Mouse (Mus musculus): ENCODE measurements around the gene Tmem210. TPM values are rescaled to one million over a fixed set of nuclear protein-coding genes. Genes with fewer than 3 reads are reported as not detected.
A peak's percentile ranks its signal among the peaks of the same experiment; 100 is the strongest.

Tmem210 gene
- total and polyA plus RNA-seq, 3 experiments, result not detected

GRCm38 (mm10) chr2:25326036-25326435 lies 38.1 kb downstream of the Tmem210 start (continued):
- no peak for TF ChIP-seq EP300 (IDR thresholded peaks at IDR 0.05; ENCODE audit: low read length)

GRCm38 (mm10) chr2:25328440-25328839 lies 40.5 kb downstream of the Tmem210 start:
- Histone ChIP-seq H3K4me2 (ENCODE audit: insufficient read depth, low read depth, poor library complexity, severe bottlenecking) (no peak overlapping the region), H3K36me3 (replicated peaks in 1 of 2; ENCODE audit: control insufficient read depth in 1 of 2, insufficient read depth in 1 of 2, low read length in 1 of 2) (peaks cover 0 to under 1% of the 10 kb centered on the region in 2 experiments), H3K9me3 (replicated peaks; ENCODE audit: low read length) (no peaks in the 10 kb centered on the region), H3K27me3 (replicated peaks) (peaks cover 16% of the 10 kb centered on the region), H3K4me1 (ENCODE audit: control insufficient read depth in 1 of 2, insufficient read depth in 2 of 2) (peaks cover under 1 to 8% of the 10 kb centered on the region in 2 experiments), H3K27ac (ENCODE audit: insufficient read depth, low read depth) (no peak overlapping the region), H3K79me2 (replicated peaks; ENCODE audit: control insufficient read depth, extremely low read depth, insufficient read depth, poor library complexity, severe bottlenecking) (peaks cover 11% of the 10 kb centered on the region), H3K4me3 (replicated peaks in 1 of 3; ENCODE audit: low read depth in 2 of 3, low read length in 2 of 3, poor library complexity in 1 of 3) (no peak overlapping the region), H3K9ac (ENCODE audit: insufficient read depth, low read depth) (no peak overlapping the region)
- TF ChIP-seq MAX (IDR thresholded peaks at IDR 0.05; ENCODE audit: low read length), result no peak
- TF ChIP-seq RAD21 (IDR thresholded peaks at IDR 0.05; ENCODE audit: low read depth, low read length), result peak; percentile 68
- peak; percentile 58 for TF ChIP-seq SMC3 (IDR thresholded peaks at IDR 0.05; ENCODE audit: low read depth, low read length)
- TF ChIP-seq NELFE (IDR thresholded peaks at IDR 0.05; ENCODE audit: low read depth, low read length), result no peak
- peak; percentile 39 to 81; a peak in 2 of 4 replicates for TF ChIP-seq CTCF (conservative IDR thresholded peaks at IDR 0.05 in 1 of 2, IDR thresholded peaks at IDR 0.05 in 1 of 2; ENCODE audit: low read depth in 2 of 2, low read length in 2 of 2)
- no peak for TF ChIP-seq TCF12 (IDR thresholded peaks at IDR 0.05; ENCODE audit: low read depth, low read length)
- TF ChIP-seq CHD1 (IDR thresholded peaks at IDR 0.05; ENCODE audit: low read depth, low read length), result no peak
- dilution Hi-C loops (cut with MboI; ENCODE audit: extremely low pct_ligation_motif_present, extremely low pct_unique_long_range_greater_than_20kb, low sequenced_read_pairs) (no loop called here), in situ Hi-C loops (cut with MboI; ENCODE audit: low pct_ligation_motif_present, low pct_unique_long_range_greater_than_20kb, low sequenced_read_pairs) (no loop called here)
- DNase-seq (ENCODE audit: extremely low read depth), result peak; percentile 55

- DNase-seq (ENCODE audit: extremely low read depth), result peak; percentile 41
- in situ Hi-C loops (cut with MboI; ENCODE audit: low pct_ligation_motif_present, low pct_unique_long_range_greater_than_20kb, low sequenced_read_pairs), result loop anchor here (10.0 kb wide), 1 partner anchor 57 kb away; the partner anchor contains the start of genes Anapc2 and Ssna1
- peaks cover 20% of the 10 kb centered on the region for H3K79me2 ChIP-seq (replicated peaks; ENCODE audit: control insufficient read depth, extremely low read depth, insufficient read depth, poor library complexity, severe bottlenecking)
- H3K9me3 ChIP-seq (replicated peaks; ENCODE audit: low read length), result no peaks in the 10 kb centered on the region
- dilution Hi-C loops (cut with MboI; ENCODE audit: extremely low pct_ligation_motif_present, extremely low pct_unique_long_range_greater_than_20kb, low sequenced_read_pairs), result no loop called here
- peaks cover 17 to 31% of the 10 kb centered on the region in 2 experiments for H3K36me3 ChIP-seq (replicated peaks in 1 of 2; ENCODE audit: control insufficient read depth in 1 of 2, insufficient read depth in 1 of 2, low read length in 1 of 2)
- H3K27me3 ChIP-seq (replicated peaks), result peaks cover 4% of the 10 kb centered on the region
- peak overlapping the region; percentile 92 for H3K4me2 ChIP-seq (ENCODE audit: insufficient read depth, low read depth, poor library complexity, severe bottlenecking)
- H3K9ac ChIP-seq (ENCODE audit: insufficient read depth, low read depth), result peak overlapping the region; percentile 86
- peak overlapping the region; percentile 71 to 97 (median 73) for H3K4me3 ChIP-seq (replicated peaks in 1 of 3; ENCODE audit: low read depth in 2 of 3, low read length in 2 of 3, poor library complexity in 1 of 3)
- no peak overlapping the region for H3K27ac ChIP-seq (ENCODE audit: insufficient read depth, low read depth)
- peaks cover 14 to 39% of the 10 kb centered on the region in 2 experiments for H3K4me1 ChIP-seq (ENCODE audit: control insufficient read depth in 1 of 2, insufficient read depth in 2 of 2)
- TF ChIP-seq MEF2A (IDR thresholded peaks at IDR 0.05; ENCODE audit: borderline replicate concordance, low read depth, low read length), result no peak
- no peak for TF ChIP-seq NRF1 (IDR thresholded peaks at IDR 0.05; ENCODE audit: low read depth, low read length)
- TF ChIP-seq HCFC1 (IDR thresholded peaks at IDR 0.05; ENCODE audit: low read depth, low read length), result no peak; the same call in none of the 2 replicates
- TF ChIP-seq NELFE (IDR thresholded peaks at IDR 0.05; ENCODE audit: low read depth, low read length), result no peak
- TF ChIP-seq ELF1 (IDR thresholded peaks at IDR 0.05; ENCODE audit: low read depth, low read length), result no peak
- TF ChIP-seq JUN (IDR thresholded peaks at IDR 0.05; ENCODE audit: insufficient read depth, low read depth, low read length), result no peak
- no peak for TF ChIP-seq POLR2AphosphoS2 (IDR thresholded peaks at IDR 0.05; ENCODE audit: low read depth, low read length)
- 0 out of 2 replicates have a peak, but pooled peaks have one; percentile 38 for TF ChIP-seq MAX (IDR thresholded peaks at IDR 0.05; ENCODE audit: low read length)
- no peak for TF ChIP-seq EP300 (IDR thresholded peaks at IDR 0.05; ENCODE audit: low read length)
- TF ChIP-seq MAFK (IDR thresholded peaks at IDR 0.05; ENCODE audit: insufficient replicate concordance, low read length), result no peak
- no peak for TF ChIP-seq CHD2 (IDR thresholded peaks at IDR 0.05; ENCODE audit: low read length)
- TF ChIP-seq MAZ (IDR thresholded peaks at IDR 0.05; ENCODE audit: low read depth, low read length), result no peak
- TF ChIP-seq ZMIZ1 (IDR thresholded peaks at IDR 0.05; ENCODE audit: low read depth, low read length), result no peak
- TF ChIP-seq SIN3A (IDR thresholded peaks at IDR 0.05; ENCODE audit: low read length), result 0 out of 2 replicates have a peak, but pooled peaks have one; percentile 28
- TF ChIP-seq ETS1 (conservative IDR thresholded peaks at IDR 0.05; ENCODE audit: low read depth, low read length), result no peak
- no peak for TF ChIP-seq USF1 (IDR thresholded peaks at IDR 0.05; ENCODE audit: low read depth, low read length)
- no peak for TF ChIP-seq KAT2A (IDR thresholded peaks at IDR 0.05; ENCODE audit: insufficient replicate concordance, low read length)
- no peak for TF ChIP-seq IRF4 (IDR thresholded peaks at IDR 0.05; ENCODE audit: low read depth, low read length)
- 0 out of 2 replicates have a peak, but pooled peaks have one; percentile 42 for TF ChIP-seq MYC (IDR thresholded peaks at IDR 0.05; ENCODE audit: low read depth, low read length)
- TF ChIP-seq SMC3 (IDR thresholded peaks at IDR 0.05; ENCODE audit: low read depth, low read length), result peak; percentile 34
- no peak for TF ChIP-seq GABPA (IDR thresholded peaks at IDR 0.05; ENCODE audit: insufficient replicate concordance, low read depth, low read length)
- TF ChIP-seq JUND (conservative IDR thresholded peaks at IDR 0.05; ENCODE audit: low read depth, low read length), result no peak
- TF ChIP-seq CTCF (conservative IDR thresholded peaks at IDR 0.05 in 1 of 2, IDR thresholded peaks at IDR 0.05 in 1 of 2; ENCODE audit: low read depth in 2 of 2, low read length in 2 of 2), result peak in 1 of 2 experiments; percentile 47; a peak in 2 of 4 replicates
- TF ChIP-seq ZNF384 (IDR thresholded peaks at IDR 0.05; ENCODE audit: low read depth, low read length), result peak; percentile 69
- no peak for TF ChIP-seq USF2 (conservative IDR thresholded peaks at IDR 0.05; ENCODE audit: low read depth, low read length)
- no peak for TF ChIP-seq CHD1 (IDR thresholded peaks at IDR 0.05; ENCODE audit: low read depth, low read length)
- peak; percentile 50; the same call in 1 of the 2 replicates for TF ChIP-seq RCOR1 (conservative IDR thresholded peaks at IDR 0.05; ENCODE audit: low read depth, low read length)
Observed at GRCm38 (mm10) chr2:25331470-25331869, 43.5 kb downstream of the Tmem210 start.
